Mouse (Mus musculus) stomach, postnatal 0 days (tissue): ENCODE results near the gene Mast4.

Experiments
- CTCF ChIP-seq: IDR thresholded peaks from 2 replicates; pipeline ENCODE4 v1.5.1; 2016; ENCODE audit warnings: antibody characterized with exemption, low read depth, mild to moderate bottlenecking, moderate library complexity
- EP300 ChIP-seq: optimal IDR thresholded peaks from 2 replicates; pipeline ENCODE3; 2016; ENCODE audit warnings: antibody characterized with exemption

DNA sequence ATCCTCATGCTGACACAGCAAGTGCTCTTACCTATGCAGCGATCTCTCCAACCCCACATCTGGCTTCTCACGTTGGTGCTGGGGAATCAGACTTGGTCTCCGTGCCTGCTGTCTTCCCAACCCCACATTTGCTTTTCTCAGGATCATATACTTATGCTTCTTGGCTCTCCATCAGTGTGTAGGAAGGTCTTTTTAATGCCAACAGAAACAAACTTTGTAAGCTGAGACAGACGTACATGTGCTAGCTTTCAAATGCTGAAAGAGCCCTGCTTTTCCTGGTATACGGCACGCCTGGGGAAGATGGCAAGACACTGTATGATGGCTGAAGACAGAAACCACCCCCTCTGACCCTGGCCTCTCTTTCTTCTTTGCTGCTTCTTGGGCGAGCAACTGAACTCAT lies 285.3 kb downstream of the Mast4 start:
- TF ChIP-seq CTCF (no peak), EP300 (no peak)
